Mouse (Mus musculus) lung, embryonic 16.5 days (tissue): ENCODE measurements around the gene Arhgap32. TPM values are rescaled to one million over a fixed set of nuclear protein-coding genes. Genes with fewer than 3 reads are reported as not detected.

ENCODE experiments used
- ATAC-seq: fragments of 200-750 bp; cut with Nextera tagmentation; 2 replicates; pipeline ENCODE4 v1.8.0; 2017; ENCODE audit warnings: low read depth, mild to moderate bottlenecking, moderate library complexity
- H3K27ac ChIP-seq: fragments of 300-500 bp; sonication (generic); 2 replicates; pipeline ENCODE4 v1.5.1; 2014; ENCODE audit warnings: mild to moderate bottlenecking, control low read depth, low read length
- H3K27me3 ChIP-seq: fragments of 300-500 bp; sonication (generic); 2 replicates; pipeline ENCODE4 v1.6.1; 2014; ENCODE audit warnings: low read depth, low read length, mixed read lengths; ENCODE audit not compliant: control insufficient read depth, insufficient read depth
- H3K36me3 ChIP-seq: fragments of 300-500 bp; sonication (generic); 2 replicates; pipeline ENCODE4 v1.6.1; 2014; ENCODE audit warnings: low read length; ENCODE audit not compliant: control insufficient read depth, insufficient read depth
- H3K4me1 ChIP-seq: fragments of 300-500 bp; sonication (generic); replicated peaks from 2 replicates; pipeline ENCODE4 v1.6.1; 2014; ENCODE audit warnings: low read length, mixed read lengths; ENCODE audit not compliant: control insufficient read depth, insufficient read depth
- H3K4me2 ChIP-seq: fragments of 300-500 bp; sonication (generic); 2 replicates; pipeline ENCODE4 v1.6.1; 2014; ENCODE audit warnings: low read depth, low read length, control low read depth
- H3K4me3 ChIP-seq: fragments of 300-500 bp; sonication (generic); 2 replicates; pipeline ENCODE4 v1.5.1; 2014; ENCODE audit warnings: mild to moderate bottlenecking, low read length, control low read depth
- H3K9ac ChIP-seq: fragments of 300-500 bp; sonication (generic); 2 replicates; pipeline ENCODE4 v1.6.1; 2014; ENCODE audit warnings: low read length, control low read depth
- H3K9me3 ChIP-seq: fragments of 300-500 bp; sonication (generic); 2 replicates; pipeline ENCODE4 v1.6.1; 2016; ENCODE audit warnings: low read length; ENCODE audit not compliant: control insufficient read depth
- WGBS: fragments of 180-500 bp; shearing (Covaris S2); extraction: QIAGEN DNeasy Blood & Tissue Kit; methylation state at CpG from one replicate; pipeline ENCODE4 v1.1.7; 2014; 5-methylcytosine and 5-hydroxymethylcytosine counted together
- polyA plus RNA-seq: library from polyadenylated mRNA; unstranded; fragments of >200 nt; fragmentation: Nextera tagmentation; extraction: Ambion mirVana; gene quantifications from 2 replicates; pipeline ENCODE4 v1.2.1, GENCODE M21; 2015

The Arhgap32 gene
- 4.9 and 5.4 TPM in 2 replicates for polyA plus RNA-seq

DNA sequence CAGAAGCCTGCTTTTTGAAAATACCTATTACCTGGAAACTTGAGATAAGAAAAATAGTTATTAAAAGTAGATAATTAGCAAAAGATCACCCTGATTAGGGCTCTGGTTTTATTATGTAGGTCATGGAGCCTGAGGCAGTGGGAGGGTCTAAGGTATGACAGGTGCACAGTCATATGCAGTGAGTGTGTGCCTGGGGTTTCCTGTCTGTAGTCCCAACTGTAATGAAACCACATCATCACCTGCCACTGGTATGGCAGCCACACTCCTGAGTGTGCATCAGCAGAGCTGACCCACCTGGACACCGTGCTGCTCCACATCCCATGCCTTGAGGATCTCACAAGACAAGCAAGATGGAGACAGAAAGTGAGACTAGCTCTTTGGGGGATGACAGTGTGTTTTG, at the start of gene Arhgap32:
Gene Arhgap32, plus strand, starts transcription at position 351 of the 400 bp plus-strand sequence.
- 0 out of 2 replicates have a peak, but pooled peaks have one; percentile 23 for ATAC-seq
- Histone ChIP-seq H3K27me3 (no peaks in the 10 kb centered on the region), H3K27ac (peak within 1 kb of the TSS; percentile 34), H3K36me3 (no peaks in the 10 kb centered on the region), H3K4me1 (peaks cover 9% of the 10 kb centered on the region), H3K9ac (no peak within 1 kb of the TSS), H3K4me3 (no peak within 1 kb of the TSS), H3K9me3 (no peaks in the 10 kb centered on the region), H3K4me2 (peak within 1 kb of the TSS; percentile 12; the same call in 1 of the 2 replicates)
- 77% methylated on average over 1 of the region's 1 CpGs for WGBS

GRCm38 (mm10) chr9:32072778-32073177, 43.2 kb upstream of the Arhgap32 start:
- H3K4me3 ChIP-seq: no peak overlapping the region
- H3K9me3 ChIP-seq: no peaks in the 10 kb centered on the region
- H3K9ac ChIP-seq: no peak overlapping the region
- no peaks in the 10 kb centered on the region for H3K27me3 ChIP-seq
- no peak overlapping the region for H3K4me2 ChIP-seq
- no peaks in the 10 kb centered on the region for H3K4me1 ChIP-seq
- H3K36me3 ChIP-seq: no peaks in the 10 kb centered on the region
- 89% methylated on average over 6 of the region's 6 CpGs for WGBS
- H3K27ac ChIP-seq: no peak overlapping the region
- no peak for ATAC-seq

GRCm38 (mm10) chr9:32088106-32088776, 27.7 kb upstream of the Arhgap32 start:
- no peak overlapping the region for H3K27ac ChIP-seq
- no peak for ATAC-seq
- no peaks in the 10 kb centered on the region for H3K9me3 ChIP-seq
- no peaks in the 10 kb centered on the region for H3K36me3 ChIP-seq
- no peak overlapping the region for H3K4me2 ChIP-seq
- no peak overlapping the region for H3K4me3 ChIP-seq
- H3K9ac ChIP-seq: no peak overlapping the region
- 0 out of 2 replicates have a peak, but pooled peaks cover 3% of the 10 kb centered on the region for H3K4me1 ChIP-seq
- WGBS: 71% methylated on average over 4 of the region's 4 CpGs
- H3K27me3 ChIP-seq: no peaks in the 10 kb centered on the region

- H3K27ac ChIP-seq: no peak overlapping the region
- no peak overlapping the region for H3K4me3 ChIP-seq
- H3K4me2 ChIP-seq: no peak overlapping the region
- H3K4me1 ChIP-seq: peaks cover 6% of the 10 kb centered on the region; the same call in 1 of the 2 replicates
- no peaks in the 10 kb centered on the region for H3K27me3 ChIP-seq
- ATAC-seq: no peak
- no peaks in the 10 kb centered on the region for H3K9me3 ChIP-seq
- no peak overlapping the region for H3K9ac ChIP-seq
- no peaks in the 10 kb centered on the region for H3K36me3 ChIP-seq
- 57% methylated on average over 3 of the region's 3 CpGs for WGBS
These were observed 27.1 kb upstream of the Arhgap32 start for GRCm38 (mm10) chr9:32088882-32089281.

DNA sequence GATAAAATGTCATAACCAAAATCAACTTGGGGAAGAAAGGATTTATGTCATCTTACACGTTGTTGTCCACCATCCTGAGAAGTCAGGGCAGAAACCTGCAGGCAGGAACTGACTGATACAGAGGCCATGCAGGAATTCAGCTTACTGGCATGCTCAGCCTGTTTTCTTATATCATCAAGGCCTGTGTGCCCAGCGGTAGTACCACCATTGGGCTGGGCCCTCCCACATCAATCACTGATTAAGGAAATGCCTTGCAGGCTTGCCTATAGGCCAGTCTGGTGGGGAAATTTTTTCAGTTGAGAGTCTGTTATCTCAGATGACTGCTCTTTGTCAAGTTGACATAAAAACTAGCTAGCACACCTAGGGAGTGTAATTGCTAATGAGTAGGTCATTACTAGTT, 22.5 kb upstream of the Arhgap32 start:
- Histone ChIP-seq H3K9me3 (no peaks in the 10 kb centered on the region), H3K4me1 (peaks cover 16% of the 10 kb centered on the region; the same call in 1 of the 2 replicates), H3K36me3 (no peaks in the 10 kb centered on the region), H3K4me2 (no peak overlapping the region), H3K4me3 (no peak overlapping the region), H3K27me3 (no peaks in the 10 kb centered on the region), H3K27ac (peak overlapping the region; percentile 21; the same call in 1 of the 2 replicates), H3K9ac (no peak overlapping the region)
- 32% methylated on average over 2 of the region's 2 CpGs for WGBS
- no peak for ATAC-seq

GRCm38 (mm10) chr9:32094351-32095120, 21.4 kb upstream of the Arhgap32 start:
- ATAC-seq: no peak
- Histone ChIP-seq H3K4me2 (no peak overlapping the region), H3K4me3 (no peak overlapping the region), H3K4me1 (peaks cover 16% of the 10 kb centered on the region; the same call in 1 of the 2 replicates), H3K9me3 (no peaks in the 10 kb centered on the region), H3K9ac (no peak overlapping the region), H3K36me3 (no peaks in the 10 kb centered on the region), H3K27me3 (no peaks in the 10 kb centered on the region), H3K27ac (no peak overlapping the region; the same call in 1 of the 2 replicates)
- WGBS: 27% methylated on average over 13 of the region's 13 CpGs

DNA sequence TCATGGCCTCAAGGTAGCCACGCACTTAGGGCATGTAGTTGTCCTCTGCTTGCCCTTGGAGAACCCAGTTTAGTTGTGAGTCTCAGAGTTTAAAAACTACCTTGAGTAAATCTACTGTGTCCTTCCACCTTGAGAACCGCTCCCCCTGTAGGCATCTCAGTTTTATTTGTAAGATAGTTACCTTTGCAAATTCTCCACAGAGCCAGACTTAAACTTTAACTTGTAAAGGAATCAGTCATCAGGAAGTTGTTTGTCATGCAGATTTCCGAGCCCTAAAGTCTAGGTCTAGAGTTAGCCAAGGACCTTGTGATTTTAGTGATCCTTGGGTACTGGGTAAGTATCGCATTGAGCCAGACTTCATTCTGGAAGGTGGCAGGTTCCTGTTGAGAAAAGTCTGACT, 20.4 kb upstream of the Arhgap32 start:
- ATAC-seq: no peak
- Histone ChIP-seq H3K9me3 (no peaks in the 10 kb centered on the region), H3K36me3 (no peaks in the 10 kb centered on the region), H3K27me3 (no peaks in the 10 kb centered on the region), H3K4me2 (no peak overlapping the region), H3K9ac (no peak overlapping the region), H3K4me3 (no peak overlapping the region), H3K4me1 (peaks cover 16% of the 10 kb centered on the region; the same call in 1 of the 2 replicates), H3K27ac (no peak overlapping the region)
- 85% methylated on average over 4 of the region's 4 CpGs for WGBS

GRCm38 (mm10) chr9:32096541-32096940, 19.4 kb upstream of the Arhgap32 start:
- 54% methylated on average over 7 of the region's 7 CpGs for WGBS
- Histone ChIP-seq H3K27ac (0 out of 2 replicates have a peak overlapping the region, but pooled peaks have one; percentile 36), H3K27me3 (no peaks in the 10 kb centered on the region), H3K4me3 (no peak overlapping the region), H3K36me3 (no peaks in the 10 kb centered on the region), H3K4me1 (peaks cover 16% of the 10 kb centered on the region; the same call in 1 of the 2 replicates), H3K4me2 (no peak overlapping the region), H3K9ac (no peak overlapping the region), H3K9me3 (no peaks in the 10 kb centered on the region)
- ATAC-seq: 0 out of 2 replicates have a peak, but pooled peaks have one; percentile 36

DNA sequence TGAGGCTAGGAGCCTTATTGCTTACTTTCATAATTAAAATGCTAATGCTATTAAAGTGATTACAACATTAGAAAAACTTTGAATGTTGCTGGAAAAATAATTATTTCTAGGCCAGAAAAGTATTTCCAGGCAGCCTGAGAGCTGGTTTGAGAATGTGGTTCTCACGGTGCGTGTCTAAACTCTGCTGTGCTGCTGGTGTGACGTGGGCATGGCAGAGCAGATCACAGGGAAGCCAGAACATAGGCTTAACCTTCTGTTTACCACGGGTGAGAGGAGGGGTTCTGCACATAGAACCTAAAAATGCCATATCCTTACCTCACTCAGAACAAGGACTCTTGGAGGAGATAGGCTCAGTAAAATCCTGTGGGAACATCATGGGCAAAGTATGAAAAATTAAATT, 18.8 kb upstream of the Arhgap32 start:
- Histone ChIP-seq H3K9ac (no peak overlapping the region), H3K4me2 (no peak overlapping the region), H3K27me3 (no peaks in the 10 kb centered on the region), H3K36me3 (no peaks in the 10 kb centered on the region), H3K9me3 (no peaks in the 10 kb centered on the region), H3K27ac (no peak overlapping the region), H3K4me3 (no peak overlapping the region), H3K4me1 (peaks cover 16% of the 10 kb centered on the region; the same call in 1 of the 2 replicates)
- WGBS: 74% methylated on average over 4 of the region's 4 CpGs
- no peak for ATAC-seq
